Mouse (Mus musculus): ENCODE measurements around the gene Hist1h4b.
"Not testable (repeated sequence)": the region's sequence is repeated elsewhere in the genome, so short reads cannot be mapped to it uniquely, and the experiment has no call there.

The Hist1h4b gene

DNA sequence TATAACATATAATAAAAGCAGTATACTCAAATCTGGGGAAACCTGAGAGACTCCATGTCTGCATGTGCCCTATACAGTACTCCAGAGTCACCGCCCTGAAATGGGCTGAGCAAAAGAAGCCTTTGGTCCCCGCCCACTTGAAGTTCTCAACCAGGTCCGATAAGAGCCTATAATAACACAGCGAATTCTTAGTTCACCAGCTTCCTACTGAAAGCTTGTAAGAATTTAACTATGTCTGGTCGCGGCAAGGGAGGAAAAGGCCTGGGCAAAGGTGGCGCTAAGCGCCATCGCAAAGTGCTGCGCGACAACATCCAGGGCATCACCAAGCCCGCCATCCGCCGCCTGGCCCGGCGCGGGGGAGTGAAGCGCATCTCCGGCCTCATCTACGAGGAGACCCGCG lies at the start of gene Hist1h4b:
Gene Hist1h4b, plus strand, starts transcription at position 224 of the 400 bp plus-strand sequence.
- DNase-seq = peak; percentile 72

DNA sequence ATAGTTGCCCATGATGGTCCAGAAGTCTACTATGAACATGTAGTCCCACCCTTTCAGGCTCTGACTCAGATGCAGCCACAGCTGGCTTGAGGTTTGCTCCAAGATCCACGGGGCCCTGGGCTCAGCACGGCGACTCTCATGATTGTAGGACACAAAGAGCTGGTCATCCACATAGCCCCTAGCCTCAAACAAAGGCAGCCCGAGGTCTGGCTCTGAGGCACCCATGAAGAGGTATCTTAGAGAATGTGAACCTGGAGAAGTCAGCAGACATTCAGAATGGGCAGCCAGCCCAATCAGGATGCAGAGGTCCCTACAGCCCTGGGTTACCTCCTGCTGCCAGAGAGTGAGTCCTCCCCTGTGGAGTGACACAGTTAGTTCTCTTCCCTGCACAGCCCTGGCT lies 48.8 kb upstream of the Hist1h4b start:
- DNase-seq = no peak

DNA sequence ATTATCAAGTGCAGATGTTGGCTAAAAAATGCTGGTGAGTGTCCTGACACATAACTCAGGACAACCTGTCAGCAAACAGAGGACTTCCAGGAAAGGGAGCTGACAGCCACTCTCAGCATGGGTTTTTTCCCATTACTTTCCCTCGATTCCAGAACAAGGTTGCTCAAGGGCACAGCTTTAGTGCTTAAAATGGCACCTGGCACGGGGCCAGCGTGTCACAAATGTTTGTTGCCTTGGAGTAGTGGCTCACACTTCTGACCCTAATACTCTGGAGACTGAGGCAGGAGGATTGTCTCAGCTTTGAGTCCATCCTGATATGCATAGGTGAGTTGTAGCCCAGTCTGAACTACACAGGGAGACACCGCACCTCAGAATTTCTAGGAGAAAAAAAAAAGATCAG lies 48.2 kb upstream of the Hist1h4b start:
- no peak for DNase-seq

DNA sequence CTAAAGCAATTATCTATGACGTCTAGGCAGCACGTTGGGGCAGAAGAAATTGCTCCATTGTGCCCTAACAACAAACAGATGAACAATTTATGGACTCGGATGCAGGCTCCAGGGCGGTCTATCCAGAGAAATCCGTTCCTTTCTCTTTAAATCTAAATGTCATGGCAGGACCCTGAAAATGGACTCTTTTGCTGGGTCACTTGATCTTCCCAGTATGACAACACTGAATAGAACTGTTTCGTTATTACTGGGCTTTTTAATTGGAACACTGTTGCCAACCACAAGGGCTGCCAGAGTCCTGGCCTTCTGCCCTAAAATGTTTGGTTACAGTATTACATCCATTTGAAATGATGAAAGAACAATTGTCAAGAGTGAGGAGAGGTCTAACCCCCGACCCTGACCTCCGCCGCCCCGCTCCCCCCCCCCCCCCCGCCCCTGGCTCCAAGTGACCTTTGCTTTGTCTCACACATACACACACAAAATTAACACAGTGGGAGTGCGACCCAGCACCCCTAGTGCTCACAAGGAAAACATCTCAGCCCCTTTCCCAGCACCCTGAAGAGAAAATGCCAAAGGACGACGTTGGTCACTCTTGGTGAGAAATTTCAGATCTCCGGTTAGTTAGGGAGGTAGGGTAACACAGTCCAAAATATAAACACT lies 47.0 kb upstream of the Hist1h4b start:
- no peak for DNase-seq

DNA sequence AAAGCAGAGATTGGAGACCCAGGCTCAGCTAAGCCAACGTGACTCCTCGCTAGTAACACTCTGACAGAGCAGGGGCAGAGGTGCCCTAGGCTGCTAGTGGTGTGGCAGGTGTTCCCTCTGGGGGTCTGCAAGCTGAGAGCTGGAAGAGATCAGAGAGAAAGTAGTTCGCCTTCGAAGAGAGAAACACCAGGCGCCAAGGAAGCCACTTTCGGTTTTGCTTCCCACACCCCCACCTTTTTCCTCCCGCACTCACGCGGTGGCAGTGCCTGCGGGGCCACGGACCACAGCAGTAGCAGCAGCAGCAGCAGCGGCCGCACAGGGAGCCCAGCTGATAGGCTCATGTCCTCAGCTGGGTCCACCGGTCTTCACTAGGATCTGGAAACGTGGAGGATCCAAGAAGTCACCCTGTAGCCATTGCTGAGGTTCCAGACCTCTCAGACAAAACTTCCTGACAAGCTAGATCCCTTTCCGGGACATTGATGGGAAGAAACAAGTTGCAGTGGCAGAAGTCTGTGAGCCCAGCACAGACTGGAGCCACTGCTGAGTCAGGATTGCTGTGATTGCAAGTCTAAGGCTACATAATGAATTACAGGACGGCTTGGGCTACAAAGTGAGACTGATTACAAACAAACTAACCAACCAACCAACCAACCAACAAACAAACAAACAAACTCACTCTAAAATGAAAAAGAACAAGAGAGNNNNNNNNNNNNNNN lies 46.3 kb upstream of the Hist1h4b start, which contains the start of gene Hfe:
Gene Hfe, minus strand, starts transcription at position 481 of the 716 bp plus-strand sequence.
- peak; percentile 32 for DNase-seq

GRCm38 (mm10) chr13:23716261-23717042 lies 40.4 kb upstream of the Hist1h4b start:
- DNase-seq = no peak

DNA sequence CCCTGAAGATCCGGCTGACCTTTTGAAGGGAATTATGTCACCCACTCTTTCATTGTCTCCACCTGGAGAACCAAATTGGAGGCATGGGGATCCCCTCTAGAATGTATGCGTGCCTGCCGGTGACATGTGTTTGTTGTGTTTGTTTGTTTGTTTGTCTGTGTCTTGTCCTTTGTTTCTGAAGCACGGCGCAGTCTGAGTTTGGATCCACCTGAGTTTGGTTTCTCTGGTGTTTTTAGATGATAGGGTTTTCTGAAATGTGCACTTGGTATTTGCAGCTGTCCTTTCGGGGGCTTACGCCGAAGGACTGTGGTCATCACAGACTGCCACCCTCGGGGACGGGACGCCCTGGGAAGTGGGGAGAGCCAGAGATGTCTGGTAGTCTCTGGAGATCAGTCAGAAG lies 39.6 kb upstream of the Hist1h4b start:
- no peak for DNase-seq

GRCm38 (mm10) chr13:23717593-23718245 lies 39.1 kb upstream of the Hist1h4b start:
- DNase-seq = not testable (repeated sequence)

DNA sequence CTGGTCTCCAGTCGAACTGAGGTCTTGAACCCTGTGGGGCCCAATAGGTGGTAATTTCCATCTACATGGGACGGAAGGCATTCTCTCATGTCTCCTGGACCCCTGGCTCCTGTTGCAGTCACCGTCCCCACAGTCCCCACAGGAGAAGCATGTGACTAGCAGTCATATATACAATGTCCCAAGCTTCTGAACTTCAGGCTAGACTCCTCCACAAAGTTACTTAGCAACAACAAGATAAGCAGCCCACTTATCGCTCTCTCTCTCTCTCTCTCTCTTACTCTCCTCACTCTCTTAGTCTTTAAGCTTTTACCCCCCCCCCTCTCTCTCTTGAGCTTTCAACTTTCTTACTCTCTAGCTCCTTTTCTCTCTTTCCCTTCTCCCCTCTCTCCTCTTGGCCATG lies 32.6 kb upstream of the Hist1h4b start:
- no peak for DNase-seq

- no peak for DNase-seq
Measured at GRCm38 (mm10) chr13:23725213-23725612, 31.6 kb upstream of the Hist1h4b start.

DNA sequence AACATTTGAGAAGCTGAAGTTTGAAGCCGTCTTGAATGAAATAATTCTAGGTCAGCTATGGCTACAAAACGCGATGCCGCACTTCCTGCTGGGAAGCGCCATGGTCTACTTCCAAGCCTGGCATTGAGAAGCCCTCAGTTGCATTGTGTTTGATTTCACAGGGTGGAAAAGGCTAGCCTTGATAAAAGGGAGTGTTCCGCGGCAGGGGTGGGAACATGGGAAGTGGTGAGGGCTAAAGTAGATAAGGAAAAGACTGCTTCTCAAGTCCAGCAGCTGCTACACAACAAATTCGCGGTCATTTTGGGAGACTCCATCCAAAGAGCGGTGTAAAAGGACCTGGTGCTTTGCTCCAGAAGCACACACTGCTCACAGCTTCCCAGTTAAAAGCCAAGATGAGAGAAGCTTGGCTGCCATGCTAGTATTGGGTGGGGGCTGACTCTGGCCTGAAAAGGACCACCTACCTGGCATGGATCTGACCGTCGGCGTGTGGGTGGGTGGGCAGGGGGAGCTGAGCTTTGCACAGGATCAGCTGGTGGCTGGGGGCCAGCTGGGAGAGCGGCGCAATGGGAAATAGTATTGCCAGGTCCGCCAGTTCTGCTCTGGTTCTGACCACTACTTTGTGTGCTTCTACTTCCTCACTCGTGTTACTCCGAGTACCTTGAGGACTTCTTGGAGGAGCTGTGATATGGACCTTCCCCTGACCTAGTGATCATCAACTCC lies 28.2 kb upstream of the Hist1h4b start:
- no peak for DNase-seq

GRCm38 (mm10) chr13:23729192-23729525 lies 27.7 kb upstream of the Hist1h4b start:
- no peak for DNase-seq

DNA sequence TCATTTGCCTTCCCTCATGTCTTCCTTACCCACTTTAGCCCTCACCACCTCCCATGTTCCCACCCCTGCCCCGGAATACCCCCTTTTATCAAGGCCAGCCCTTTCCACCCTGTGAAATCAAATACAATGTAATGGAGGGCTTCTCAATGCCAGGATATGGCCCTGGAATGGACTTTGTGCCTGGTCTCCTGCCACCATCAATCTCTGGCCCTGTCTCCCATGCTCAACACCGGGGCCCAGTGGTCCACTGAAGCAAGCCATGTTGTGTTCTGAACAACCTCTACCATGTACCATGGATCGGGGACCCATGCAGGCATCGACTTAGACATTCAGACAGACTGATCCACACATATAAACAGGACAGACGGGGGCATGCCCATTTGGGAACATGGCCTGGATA lies 27.1 kb upstream of the Hist1h4b start:
- DNase-seq = no peak

- DNase-seq = no peak
Measured at GRCm38 (mm10) chr13:23730479-23730878, 26.3 kb upstream of the Hist1h4b start.

- no peak for DNase-seq
Measured at GRCm38 (mm10) chr13:23732156-23732804, 24.5 kb upstream of the Hist1h4b start.

GRCm38 (mm10) chr13:23737091-23737490 lies 19.7 kb upstream of the Hist1h4b start:
- DNase-seq = no peak

DNA sequence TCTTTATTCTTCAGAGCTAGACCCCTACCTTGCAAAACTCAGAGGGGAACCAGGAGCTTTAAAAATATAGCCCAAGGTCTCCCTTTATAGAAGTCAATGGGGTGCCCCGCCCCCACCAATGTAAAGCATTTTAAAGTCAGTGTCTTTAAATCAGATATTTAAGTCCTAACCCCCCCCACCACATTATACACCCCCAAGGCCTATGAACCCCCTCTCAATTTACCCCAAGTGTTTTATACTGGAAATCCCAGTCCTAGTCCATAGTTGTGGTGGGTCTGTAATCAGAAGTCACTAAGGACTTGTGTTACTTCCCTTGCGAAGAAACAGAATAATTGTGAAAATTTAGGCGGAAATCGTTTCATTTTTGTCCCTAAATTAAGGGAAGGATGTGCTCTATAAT lies 18.8 kb upstream of the Hist1h4b start:
- no peak for DNase-seq

DNA sequence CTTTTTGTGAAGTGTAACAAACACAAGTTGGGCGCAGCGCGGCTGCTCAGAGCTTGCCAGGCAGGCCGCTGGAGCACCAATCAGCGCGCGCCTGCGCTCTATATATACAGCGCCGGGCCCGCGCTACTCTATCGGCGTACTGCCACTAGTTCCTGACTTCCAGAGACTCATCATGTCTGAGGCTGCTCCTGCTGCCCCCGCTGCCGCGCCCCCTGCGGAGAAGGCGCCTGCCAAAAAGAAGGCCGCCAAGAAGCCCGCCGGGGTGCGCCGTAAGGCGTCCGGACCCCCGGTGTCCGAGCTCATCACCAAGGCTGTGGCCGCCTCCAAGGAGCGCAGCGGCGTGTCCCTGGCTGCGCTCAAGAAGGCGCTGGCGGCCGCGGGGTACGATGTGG lies 18.1 kb upstream of the Hist1h4b start, which contains the start of gene Hist1h1c:
Gene Hist1h1c, plus strand, starts transcription at position 132 of the 392 bp plus-strand sequence.
- DNase-seq = peak; percentile 86

DNA sequence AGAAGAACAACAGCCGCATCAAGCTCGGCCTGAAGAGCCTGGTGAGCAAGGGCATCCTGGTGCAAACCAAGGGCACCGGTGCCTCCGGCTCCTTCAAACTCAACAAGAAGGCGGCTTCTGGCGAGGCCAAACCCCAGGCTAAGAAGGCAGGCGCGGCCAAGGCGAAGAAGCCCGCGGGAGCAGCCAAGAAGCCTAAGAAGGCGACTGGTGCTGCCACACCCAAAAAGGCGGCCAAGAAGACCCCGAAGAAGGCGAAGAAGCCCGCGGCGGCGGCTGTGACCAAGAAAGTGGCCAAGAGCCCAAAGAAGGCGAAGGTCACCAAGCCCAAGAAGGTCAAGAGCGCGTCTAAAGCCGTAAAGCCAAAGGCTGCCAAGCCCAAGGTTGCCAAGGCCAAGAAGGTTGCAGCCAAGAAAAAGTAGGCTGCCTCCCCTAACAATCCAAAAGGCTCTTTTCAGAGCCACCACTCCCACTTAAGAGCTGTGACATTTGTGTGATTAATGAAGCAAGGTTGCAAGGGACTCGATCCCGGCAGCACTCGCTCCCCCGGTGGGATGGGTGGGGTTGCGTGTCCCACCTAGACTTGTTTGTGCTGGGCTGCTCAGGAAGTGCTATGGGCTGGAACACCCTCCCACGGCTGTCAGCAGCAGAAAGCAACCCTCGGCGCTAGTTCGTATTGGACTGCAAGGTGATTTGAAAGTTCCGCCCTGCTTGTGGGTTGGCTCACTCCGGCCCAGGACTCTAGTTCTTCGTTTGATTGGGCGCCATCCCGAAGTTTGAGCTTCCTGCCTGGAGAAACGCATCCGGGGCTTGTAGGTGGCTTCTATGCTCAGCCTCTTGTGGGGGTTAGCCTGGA lies 17.5 kb upstream of the Hist1h4b start:
- DNase-seq = peak; percentile 87

DNA sequence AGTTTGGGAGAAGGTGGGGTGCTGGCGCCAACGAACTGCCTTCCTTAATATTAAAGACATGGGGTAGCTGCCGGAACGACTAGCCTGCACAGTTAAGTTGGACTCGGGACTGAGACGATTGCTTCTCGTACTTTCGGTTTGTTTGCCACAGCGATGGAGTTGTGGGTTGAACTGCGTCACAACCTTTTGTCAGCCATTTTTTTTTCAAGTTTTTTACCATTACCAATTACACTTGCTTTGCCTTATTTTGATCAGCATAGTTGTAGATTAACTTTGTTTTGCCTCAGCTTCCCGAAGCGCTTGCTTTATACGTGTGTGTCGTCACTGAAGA lies 16.9 kb upstream of the Hist1h4b start:
- DNase-seq = no peak

- DNase-seq = no peak
Measured at GRCm38 (mm10) chr13:23740256-23740840, 16.5 kb upstream of the Hist1h4b start.

Data from right cerebral cortex, postnatal 14 days (tissue).